Mouse (Mus musculus) hindbrain, postnatal 0 days (tissue): ENCODE measurements at regions not wholly inside any gene's neighbourhood (a gene's known extent, or its start where the extent isn't known, plus 50 kb on each side); places are given as distances from the start of the nearest gene placed in this dataset.

Source experiments
- ATAC-seq: fragments of 200-750 bp; cut with Nextera tagmentation; 2 replicates; pipeline ENCODE4 v1.8.0; 2017; ENCODE audit warnings: mild to moderate bottlenecking, moderate TSS enrichment, moderate library complexity
- DNase-seq: peaks from one replicate; pipeline ENCODE4 v3.0.0-alpha.2; 2015; ENCODE audit warnings: low spot score
- H3K27ac ChIP-seq: fragments of 300-500 bp; sonication (generic); 2 replicates; pipeline ENCODE4 v1.5.1; 2014; ENCODE audit warnings: mild to moderate bottlenecking
- H3K27me3 ChIP-seq: fragments of 300-500 bp; sonication (generic); 2 replicates; pipeline ENCODE4 v1.6.1; 2014; ENCODE audit warnings: low read length, mixed read lengths; ENCODE audit not compliant: insufficient read depth
- H3K36me3 ChIP-seq: fragments of 300-500 bp; sonication (generic); 2 replicates; pipeline ENCODE4 v1.6.1; 2014; ENCODE audit warnings: low read length, mixed read lengths; ENCODE audit not compliant: insufficient read depth
- H3K4me1 ChIP-seq: fragments of 300-500 bp; sonication (generic); 2 replicates; pipeline ENCODE4 v1.6.1; 2014; ENCODE audit warnings: antibody characterized with exemption, low read length, mixed read lengths; ENCODE audit not compliant: insufficient read depth
- H3K4me2 ChIP-seq: fragments of 300-500 bp; sonication (generic); 2 replicates; pipeline ENCODE4 v1.6.1; 2014; ENCODE audit warnings: low read depth, mild to moderate bottlenecking, low read length, moderate library complexity, mixed read lengths
- H3K4me3 ChIP-seq: fragments of 300-500 bp; sonication (generic); 2 replicates; pipeline ENCODE4 v1.5.1; 2014; ENCODE audit warnings: low read length
- H3K9ac ChIP-seq: fragments of 300-500 bp; sonication (generic); replicated peaks from 2 replicates; pipeline ENCODE4 v1.6.1; 2014; ENCODE audit warnings: mild to moderate bottlenecking, low read length, moderate library complexity, mixed read lengths
- H3K9me3 ChIP-seq: fragments of 300-500 bp; sonication (generic); 2 replicates; pipeline ENCODE4 v1.6.1; 2016; ENCODE audit warnings: low read length, mixed read lengths
- CTCF ChIP-seq: IDR thresholded peaks from 2 replicates; pipeline ENCODE4 v1.5.1; 2016; ENCODE audit warnings: antibody characterized with exemption, control low read depth, low read depth
- WGBS: fragments of 180-500 bp; shearing (Covaris S2); extraction: QIAGEN DNeasy Blood & Tissue Kit; methylation state at CpG from one replicate; pipeline ENCODE4 v1.1.7; 2014; 5-methylcytosine and 5-hydroxymethylcytosine counted together

DNA sequence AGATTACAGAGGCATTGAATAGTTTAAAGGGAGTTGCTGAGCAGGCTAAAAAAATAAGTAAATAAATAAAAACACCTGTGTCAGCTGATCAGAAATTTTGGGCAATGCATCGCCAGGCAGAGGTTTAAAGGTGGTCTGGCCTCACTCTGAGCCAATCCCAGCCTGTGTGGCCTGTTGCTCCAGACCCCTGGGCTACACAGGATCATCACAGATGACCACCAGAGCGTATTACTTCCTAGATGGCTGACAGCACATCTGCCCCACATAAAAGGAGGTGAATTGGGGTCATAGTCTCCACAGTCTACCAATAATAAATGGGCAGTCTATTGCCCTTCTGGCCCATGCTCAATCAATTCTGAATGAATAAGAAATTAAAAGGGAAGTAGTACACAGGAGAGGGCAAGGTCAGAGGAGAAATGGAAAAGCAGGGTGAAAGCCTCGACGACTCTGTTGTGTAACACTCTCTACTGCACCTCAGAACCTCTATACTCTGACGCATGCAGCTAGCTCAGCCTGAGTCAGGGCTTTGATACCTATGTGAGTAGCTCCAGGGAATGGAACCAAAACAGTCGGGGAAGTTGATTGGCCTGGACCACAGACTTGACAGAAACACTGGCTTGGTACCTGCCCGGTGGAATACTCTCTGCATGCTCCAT, 124.2 kb upstream of the Thsd7b start:
- WGBS, result 56% methylated on average over 7 of the region's 7 CpGs
- H3K4me2 ChIP-seq, result no peak overlapping the region
- ATAC-seq (no peak), DNase-seq (no peak)
- no peaks in the 10 kb centered on the region for H3K27me3 ChIP-seq
- H3K36me3 ChIP-seq, result no peaks in the 10 kb centered on the region
- no peaks in the 10 kb centered on the region for H3K4me1 ChIP-seq
- H3K9me3 ChIP-seq, result no peaks in the 10 kb centered on the region
- H3K4me3 ChIP-seq, result no peak overlapping the region
- no peak overlapping the region for H3K9ac ChIP-seq
- no peak for TF ChIP-seq CTCF
- no peak overlapping the region for H3K27ac ChIP-seq

DNA sequence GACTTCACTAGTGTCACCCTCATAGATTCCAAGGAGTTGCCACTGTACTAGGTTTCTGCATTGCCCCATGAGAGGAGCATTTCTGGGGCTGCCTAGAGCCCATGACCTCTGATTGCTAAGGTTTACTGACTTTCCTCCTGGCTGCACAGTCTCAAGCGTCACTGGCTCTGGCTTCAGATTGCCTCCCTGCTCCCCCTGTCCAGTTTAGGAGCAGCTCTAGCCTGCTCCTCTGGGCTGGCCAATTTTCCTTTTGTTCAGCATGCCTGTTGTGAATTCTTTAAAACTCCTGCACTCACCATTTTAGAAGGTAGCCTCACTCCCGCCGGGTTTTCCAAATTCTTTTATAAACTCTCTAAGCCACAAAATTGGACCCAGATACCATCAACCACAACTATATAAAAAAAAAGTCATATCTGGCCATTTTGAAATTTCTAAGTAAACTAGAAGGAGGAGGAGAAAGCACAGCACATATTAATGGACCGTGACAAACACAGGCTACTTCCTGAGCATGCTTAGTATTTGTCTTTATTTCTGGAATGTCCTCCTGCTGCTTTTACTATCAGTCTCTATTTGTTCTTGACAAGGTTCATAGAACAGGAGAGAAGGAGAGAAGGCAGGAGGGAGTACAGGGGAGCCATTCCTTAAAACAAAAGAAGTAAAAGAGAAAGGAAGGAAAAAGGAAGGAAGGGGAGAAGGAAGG, 126.6 kb upstream of the Thsd7b start:
- WGBS, result 52% methylated on average over 4 of the region's 4 CpGs
- H3K9ac ChIP-seq, result no peak overlapping the region
- H3K27ac ChIP-seq, result no peak overlapping the region
- no peak overlapping the region for H3K4me2 ChIP-seq
- H3K27me3 ChIP-seq, result no peaks in the 10 kb centered on the region
- no peak overlapping the region for H3K4me3 ChIP-seq
- no peaks in the 10 kb centered on the region for H3K4me1 ChIP-seq
- ATAC-seq, result no peak
- H3K36me3 ChIP-seq, result no peaks in the 10 kb centered on the region
- no peak for TF ChIP-seq CTCF
- no peaks in the 10 kb centered on the region for H3K9me3 ChIP-seq
- no peak for DNase-seq

DNA sequence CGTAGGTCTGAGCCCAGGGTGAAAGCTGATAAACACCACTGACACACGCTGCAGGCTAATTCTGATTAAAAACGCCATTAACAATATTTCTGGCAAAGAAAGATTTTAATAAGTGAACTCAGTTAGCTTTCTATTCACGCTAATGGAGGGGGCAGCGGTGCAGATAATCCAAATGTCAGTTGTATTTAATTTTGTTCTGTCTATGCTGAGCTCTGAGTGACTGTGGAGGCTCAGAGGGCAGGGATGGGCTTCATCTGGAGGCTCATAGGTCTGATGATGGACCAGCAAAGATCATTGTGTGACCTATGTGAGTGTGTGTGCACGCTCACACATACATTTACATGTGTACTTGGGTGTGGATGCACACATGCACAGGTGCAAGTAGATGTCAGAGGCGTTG, 134.3 kb upstream of the Thsd7b start:
- Histone ChIP-seq H3K9me3 (no peaks in the 10 kb centered on the region), H3K36me3 (no peaks in the 10 kb centered on the region), H3K4me2 (no peak overlapping the region), H3K4me1 (no peaks in the 10 kb centered on the region), H3K27me3 (no peaks in the 10 kb centered on the region), H3K9ac (no peak overlapping the region), H3K27ac (no peak overlapping the region), H3K4me3 (no peak overlapping the region)
- no peak for TF ChIP-seq CTCF
- DNase-seq, result peak; percentile 4
- no peak for ATAC-seq
- 69% methylated on average over 7 of the region's 7 CpGs for WGBS

DNA sequence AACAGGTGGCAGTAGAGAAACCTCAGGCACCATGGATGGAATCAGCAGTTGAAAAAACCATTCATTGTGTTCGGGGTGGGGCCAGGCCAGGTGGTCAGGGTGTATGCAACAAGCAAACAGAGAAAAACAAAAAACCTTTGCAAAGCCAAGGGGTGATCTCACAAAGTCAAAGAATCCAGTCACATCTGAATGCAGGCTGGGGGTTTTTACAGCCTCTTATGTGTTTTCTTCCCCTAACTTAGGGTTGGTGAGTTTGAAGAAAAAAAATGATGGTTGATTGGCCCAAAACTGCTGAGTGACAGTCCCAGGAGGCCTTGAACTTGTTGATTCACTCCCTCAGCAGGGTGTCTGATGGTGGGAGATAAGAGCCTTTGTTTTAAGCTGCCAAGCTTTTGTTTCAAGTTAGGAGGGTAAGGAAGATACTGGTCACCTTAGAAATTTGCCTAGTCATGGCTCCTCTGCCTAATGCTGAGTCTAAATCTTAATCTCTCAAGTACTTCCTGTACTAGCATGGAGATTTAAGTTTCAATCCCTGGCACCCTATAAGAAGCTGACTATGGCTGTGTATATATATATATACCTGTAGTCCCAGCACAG, 166.0 kb upstream of the Thsd7b start:
- no peaks in the 10 kb centered on the region for H3K9me3 ChIP-seq
- H3K4me2 ChIP-seq, result no peak overlapping the region
- ATAC-seq, result no peak
- no peaks in the 10 kb centered on the region for H3K27me3 ChIP-seq
- no peak overlapping the region for H3K27ac ChIP-seq
- 68% methylated on average over 1 of the region's 1 CpGs for WGBS
- TF ChIP-seq CTCF, result no peak
- no peaks in the 10 kb centered on the region for H3K4me1 ChIP-seq
- no peak for DNase-seq
- H3K9ac ChIP-seq, result no peak overlapping the region
- no peak overlapping the region for H3K4me3 ChIP-seq
- no peaks in the 10 kb centered on the region for H3K36me3 ChIP-seq

DNA sequence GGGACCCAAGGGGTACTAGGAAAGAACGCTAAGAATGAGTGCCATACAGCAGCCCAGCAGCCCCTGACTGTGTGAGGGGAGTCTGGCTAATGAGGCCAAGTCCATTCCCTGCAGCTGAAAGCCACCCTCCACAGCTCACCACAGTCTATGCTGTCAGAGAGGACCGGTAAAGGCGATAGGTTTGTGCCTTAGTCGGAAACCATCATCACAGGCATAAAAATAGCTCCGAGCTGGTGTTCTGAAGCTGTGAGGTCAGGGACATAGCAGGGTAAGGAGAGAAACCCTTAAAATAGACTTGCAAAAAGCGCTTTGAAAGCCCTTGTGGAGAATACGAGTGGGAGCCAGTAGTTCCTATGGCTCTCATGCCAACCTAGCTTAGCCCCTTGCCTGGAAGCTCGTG, 172.1 kb upstream of the Thsd7b start:
- Histone ChIP-seq H3K4me1 (no peaks in the 10 kb centered on the region), H3K27ac (no peak overlapping the region), H3K4me3 (no peak overlapping the region), H3K9ac (no peak overlapping the region), H3K27me3 (no peaks in the 10 kb centered on the region), H3K36me3 (no peaks in the 10 kb centered on the region), H3K4me2 (no peak overlapping the region), H3K9me3 (no peaks in the 10 kb centered on the region)
- no peak for TF ChIP-seq CTCF
- ATAC-seq, result no peak
- DNase-seq, result no peak
- WGBS, result 84% methylated on average over 8 of the region's 8 CpGs

DNA sequence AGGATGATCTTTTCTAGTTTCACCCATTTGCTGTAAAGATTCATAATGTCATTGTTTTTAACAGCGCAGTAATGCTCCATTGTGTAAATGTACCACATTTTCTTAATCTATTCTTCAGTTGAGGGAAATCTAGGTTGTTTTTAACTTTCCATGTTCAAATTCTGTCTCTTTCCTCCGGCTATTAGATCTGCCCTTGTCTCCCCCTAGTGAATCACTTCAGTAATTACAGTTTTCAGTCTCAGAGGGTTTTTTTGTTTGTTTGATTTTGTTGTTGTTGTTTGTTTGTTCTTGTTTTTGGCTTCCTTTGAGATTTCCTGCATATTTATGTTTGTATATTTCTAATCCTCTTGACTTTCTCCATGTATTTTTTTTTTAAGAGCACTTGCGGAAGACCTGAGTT, 194.8 kb upstream of the Thsd7b start:
- 72% methylated on average over 3 of the region's 3 CpGs for WGBS
- Histone ChIP-seq H3K4me1 (no peaks in the 10 kb centered on the region), H3K9ac (no peak overlapping the region), H3K4me3 (no peak overlapping the region), H3K27me3 (no peaks in the 10 kb centered on the region), H3K9me3 (no peaks in the 10 kb centered on the region), H3K36me3 (no peaks in the 10 kb centered on the region), H3K27ac (no peak overlapping the region), H3K4me2 (no peak overlapping the region)
- no peak for ATAC-seq
- no peak for DNase-seq
- TF ChIP-seq CTCF, result peak; percentile 36; the same call in 1 of the 2 replicates

DNA sequence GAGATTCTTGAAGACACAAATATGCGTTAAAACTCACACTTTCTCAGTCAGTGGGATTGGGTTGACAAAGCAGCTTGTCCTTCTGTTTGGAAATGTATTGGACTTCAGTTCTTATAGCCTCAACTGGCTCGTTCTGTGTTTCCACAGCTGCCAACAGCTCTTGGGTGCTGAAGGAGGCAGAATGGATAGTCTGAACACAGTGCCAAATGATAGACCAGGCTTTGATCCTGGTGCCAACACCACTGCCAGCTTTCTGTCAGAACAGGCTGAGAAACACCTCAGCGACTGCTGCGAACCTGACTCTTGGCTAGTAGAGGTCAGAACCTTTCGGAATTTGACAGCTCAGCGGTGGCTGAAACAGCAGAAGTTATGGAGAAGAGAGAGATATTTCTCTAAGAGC, 215.9 kb upstream of the Thsd7b start:
- DNase-seq (peak; percentile 29), ATAC-seq (no peak)
- no peaks in the 10 kb centered on the region for H3K4me1 ChIP-seq
- H3K4me3 ChIP-seq, result no peak overlapping the region
- no peak for TF ChIP-seq CTCF
- no peak overlapping the region for H3K9ac ChIP-seq
- no peaks in the 10 kb centered on the region for H3K27me3 ChIP-seq
- no peak overlapping the region for H3K4me2 ChIP-seq
- 45% methylated on average over 6 of the region's 6 CpGs for WGBS
- no peaks in the 10 kb centered on the region for H3K36me3 ChIP-seq
- H3K9me3 ChIP-seq, result no peaks in the 10 kb centered on the region
- no peak overlapping the region for H3K27ac ChIP-seq
